Mouse (Mus musculus): ENCODE measurements around the gene Dnajc5. TPM values are rescaled to one million over a fixed set of nuclear protein-coding genes. Genes with fewer than 3 reads are reported as not detected.

The Dnajc5 gene
- polyA plus RNA-seq, 1 experiment from 2014 or later: 245 TPM

- H3K27ac ChIP-seq (ENCODE audit: low read depth, low read length): peak overlapping the region; percentile 86
- peak overlapping the region; percentile 85 for H3K4me2 ChIP-seq (ENCODE audit: low read depth, low read length)
- no peaks in the 10 kb centered on the region for H3K9me3 ChIP-seq (ENCODE audit: control insufficient read depth, low read length)
- 5% methylated on average over 6 of the region's 6 CpGs for WGBS
- H3K4me3 ChIP-seq (ENCODE audit: low read depth, low read length): peak overlapping the region; percentile 98
- H3K36me3 ChIP-seq (ENCODE audit: control insufficient read depth, insufficient read depth, low read length): peaks cover 27% of the 10 kb centered on the region
- no peaks in the 10 kb centered on the region for H3K27me3 ChIP-seq (ENCODE audit: control insufficient read depth, insufficient read depth, low read length)
- peak; percentile 7; the same call in 1 of the 2 replicates for ATAC-seq (ENCODE audit: low read depth)
- peaks cover 23% of the 10 kb centered on the region for H3K4me1 ChIP-seq (ENCODE audit: control insufficient read depth, insufficient read depth, low read length)
- H3K9ac ChIP-seq (replicated peaks; ENCODE audit: low read depth, low read length): peak overlapping the region; percentile 94
Measured at GRCm38 (mm10) chr2:181593042-181593421, 72.7 kb downstream of the Dnajc5 start.

- Histone ChIP-seq H3K4me1 (ENCODE audit: control insufficient read depth, insufficient read depth, low read length) (peaks cover 23% of the 10 kb centered on the region), H3K36me3 (ENCODE audit: control insufficient read depth, insufficient read depth, low read length) (peaks cover 20% of the 10 kb centered on the region)
Measured at GRCm38 (mm10) chr2:181593937-181594336, 73.7 kb downstream of the Dnajc5 start.

GRCm38 (mm10) chr2:181594946-181595696, 74.8 kb downstream of the Dnajc5 start:
- Histone ChIP-seq H3K36me3 (ENCODE audit: control insufficient read depth, insufficient read depth, low read length) (0 out of 2 replicates have a peak, but pooled peaks cover 10% of the 10 kb centered on the region), H3K4me2 (ENCODE audit: low read depth, low read length) (no peak overlapping the region), H3K4me1 (ENCODE audit: control insufficient read depth, insufficient read depth, low read length) (peaks cover 23% of the 10 kb centered on the region), H3K27ac (ENCODE audit: low read depth, low read length) (no peak overlapping the region), H3K4me3 (ENCODE audit: low read depth, low read length) (no peak overlapping the region), H3K9me3 (ENCODE audit: control insufficient read depth, low read length) (no peaks in the 10 kb centered on the region), H3K27me3 (ENCODE audit: control insufficient read depth, insufficient read depth, low read length) (no peaks in the 10 kb centered on the region), H3K9ac (replicated peaks; ENCODE audit: low read depth, low read length) (no peak overlapping the region)
- ATAC-seq (ENCODE audit: low read depth): no peak
- WGBS: 70% methylated on average over 4 of the region's 4 CpGs

More at GRCm38 (mm10) chr2:181593937-181594336, 73.7 kb downstream of the Dnajc5 start:
- Histone ChIP-seq H3K27ac (ENCODE audit: low read depth, low read length) (no peak overlapping the region), H3K27me3 (ENCODE audit: control insufficient read depth, insufficient read depth, low read length) (no peaks in the 10 kb centered on the region), H3K4me3 (ENCODE audit: low read depth, low read length) (no peak overlapping the region), H3K9me3 (ENCODE audit: control insufficient read depth, low read length) (no peaks in the 10 kb centered on the region), H3K9ac (replicated peaks; ENCODE audit: low read depth, low read length) (no peak overlapping the region), H3K4me2 (ENCODE audit: low read depth, low read length) (no peak overlapping the region)
- no peak for ATAC-seq (ENCODE audit: low read depth)

DNA sequence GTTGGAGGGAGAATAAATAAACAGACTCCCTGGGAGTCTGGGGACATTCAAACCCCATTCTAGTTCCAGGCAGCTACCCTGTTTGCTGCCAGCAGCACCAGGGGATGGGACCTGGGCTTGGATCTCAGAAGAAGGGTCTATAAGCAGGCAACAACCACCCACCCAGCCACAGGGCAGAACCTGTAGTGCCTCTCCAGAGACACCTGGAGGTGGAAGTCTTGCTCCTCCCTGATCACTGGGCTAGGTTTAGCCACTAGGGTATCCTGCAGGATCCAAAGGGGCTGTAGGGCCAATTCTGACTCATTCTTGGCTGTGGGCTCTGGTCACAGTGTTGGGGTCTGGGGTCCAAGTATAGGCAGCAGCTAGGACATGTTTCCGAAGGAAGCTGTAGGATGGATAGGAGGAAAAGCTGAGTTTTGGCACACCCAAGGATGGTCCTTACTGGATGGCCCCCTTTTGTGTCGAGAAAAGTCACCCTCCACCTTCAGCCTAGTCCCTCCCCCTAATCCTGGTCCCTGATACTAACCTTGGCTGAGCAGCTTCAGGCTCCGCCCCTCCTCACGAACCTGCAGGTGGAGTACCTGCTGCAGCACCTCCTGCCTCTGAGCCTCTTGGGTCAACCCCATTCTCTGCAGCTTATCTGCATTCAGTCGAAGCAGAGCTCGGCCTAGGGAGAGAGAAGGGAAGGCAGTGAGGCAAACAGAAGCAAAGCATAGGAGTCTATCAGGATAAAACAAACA, 76.1 kb downstream of the Dnajc5 start:
- WGBS: 69% methylated on average over 6 of the region's 6 CpGs
- no peak overlapping the region for H3K9ac ChIP-seq (replicated peaks; ENCODE audit: low read depth, low read length)
- ATAC-seq (ENCODE audit: low read depth): no peak

GRCm38 (mm10) chr2:181597378-181598061, 77.2 kb downstream of the Dnajc5 start:
- 74% methylated on average over 7 of the region's 7 CpGs for WGBS
- Histone ChIP-seq H3K4me1 (ENCODE audit: control insufficient read depth, insufficient read depth, low read length) (peaks cover 21% of the 10 kb centered on the region), H3K4me3 (ENCODE audit: low read depth, low read length) (no peak overlapping the region), H3K36me3 (ENCODE audit: control insufficient read depth, insufficient read depth, low read length) (0 out of 2 replicates have a peak, but pooled peaks cover 4% of the 10 kb centered on the region), H3K9ac (replicated peaks; ENCODE audit: low read depth, low read length) (no peak overlapping the region), H3K4me2 (ENCODE audit: low read depth, low read length) (peak overlapping the region; percentile 77), H3K27ac (ENCODE audit: low read depth, low read length) (no peak overlapping the region), H3K27me3 (ENCODE audit: control insufficient read depth, insufficient read depth, low read length) (no peaks in the 10 kb centered on the region), H3K9me3 (ENCODE audit: control insufficient read depth, low read length) (no peaks in the 10 kb centered on the region)
- ATAC-seq (ENCODE audit: low read depth): no peak

More for the DNA sequence above, 76.1 kb downstream of the Dnajc5 start:
- H3K36me3 ChIP-seq (ENCODE audit: control insufficient read depth, insufficient read depth, low read length): 0 out of 2 replicates have a peak, but pooled peaks cover 4% of the 10 kb centered on the region
- H3K9me3 ChIP-seq (ENCODE audit: control insufficient read depth, low read length): no peaks in the 10 kb centered on the region
- H3K4me1 ChIP-seq (ENCODE audit: control insufficient read depth, insufficient read depth, low read length): peaks cover 19% of the 10 kb centered on the region
- no peak overlapping the region for H3K4me2 ChIP-seq (ENCODE audit: low read depth, low read length)
- H3K27ac ChIP-seq (ENCODE audit: low read depth, low read length): no peak overlapping the region
- no peaks in the 10 kb centered on the region for H3K27me3 ChIP-seq (ENCODE audit: control insufficient read depth, insufficient read depth, low read length)
- no peak overlapping the region for H3K4me3 ChIP-seq (ENCODE audit: low read depth, low read length)

- peak; percentile 47; the same call in 1 of the 2 replicates for ATAC-seq (ENCODE audit: low read depth)
- Histone ChIP-seq H3K36me3 (ENCODE audit: control insufficient read depth, insufficient read depth, low read length) (0 out of 2 replicates have a peak, but pooled peaks cover 4% of the 10 kb centered on the region), H3K9me3 (ENCODE audit: control insufficient read depth, low read length) (no peaks in the 10 kb centered on the region), H3K4me3 (ENCODE audit: low read depth, low read length) (peak within 1 kb of the TSS; percentile 76), H3K9ac (replicated peaks; ENCODE audit: low read depth, low read length) (peak within 1 kb of the TSS; percentile 90), H3K4me1 (ENCODE audit: control insufficient read depth, insufficient read depth, low read length) (peaks cover 17% of the 10 kb centered on the region), H3K27ac (ENCODE audit: low read depth, low read length) (peak within 1 kb of the TSS; percentile 90), H3K27me3 (ENCODE audit: control insufficient read depth, insufficient read depth, low read length) (no peaks in the 10 kb centered on the region), H3K4me2 (ENCODE audit: low read depth, low read length) (peak within 1 kb of the TSS; percentile 77)
- WGBS: 1% methylated on average over 61 of the region's 71 CpGs
Measured at GRCm38 (mm10) chr2:181598454-181599351, 78.4 kb downstream of the Dnajc5 start, which contains the start of gene Samd10. Gene Samd10, minus strand, starts transcription at chr2:181599212.

GRCm38 (mm10) chr2:181600226-181600758, 80.0 kb downstream of the Dnajc5 start:
- Histone ChIP-seq H3K36me3 (ENCODE audit: control insufficient read depth, insufficient read depth, low read length) (0 out of 2 replicates have a peak, but pooled peaks cover 4% of the 10 kb centered on the region), H3K27ac (ENCODE audit: low read depth, low read length) (no peak overlapping the region), H3K27me3 (ENCODE audit: control insufficient read depth, insufficient read depth, low read length) (no peaks in the 10 kb centered on the region), H3K4me3 (ENCODE audit: low read depth, low read length) (peak overlapping the region; percentile 84; the same call in 1 of the 2 replicates), H3K4me2 (ENCODE audit: low read depth, low read length) (peak overlapping the region; percentile 76), H3K9ac (replicated peaks; ENCODE audit: low read depth, low read length) (no peak overlapping the region), H3K4me1 (ENCODE audit: control insufficient read depth, insufficient read depth, low read length) (peaks cover 17% of the 10 kb centered on the region), H3K9me3 (ENCODE audit: control insufficient read depth, low read length) (no peaks in the 10 kb centered on the region)
- ATAC-seq (ENCODE audit: low read depth): no peak
- 67% methylated on average over 6 of the region's 6 CpGs for WGBS
